Mouse (Mus musculus) lung, adult 2 months (tissue): ENCODE measurements at regions not wholly inside any gene's neighbourhood (a gene's known extent, or its start where the extent isn't known, plus 50 kb on each side); places are given as distances from the start of the nearest gene placed in this dataset.

ENCODE experiments used
- CTCF ChIP-seq: fragments of 200-500 bp; IDR thresholded peaks from 2 replicates; pipeline ENCODE4 v1.5.1; 2011; ENCODE audit warnings: mild to moderate bottlenecking, low read length, control low read depth; ENCODE audit not compliant: insufficient read depth
- POLR2A ChIP-seq: fragments of 200-500 bp; IDR thresholded peaks from 2 replicates; pipeline ENCODE4 v1.6.1; 2011; ENCODE audit warnings: low read depth, mild to moderate bottlenecking, control low read depth, low read length, borderline replicate concordance; ENCODE audit errors: extremely low read depth

- TF ChIP-seq CTCF (no peak), POLR2A (no peak)
These were observed 238.0 kb downstream of the Fam49a start for GRCm38 (mm10) chr12:12499903-12500302.
